Mouse (Mus musculus) cerebellum, adult 18-20 months (tissue): Measurements from ENCODE around the gene Prl8a6.

Experiments
- DNase-seq, 2 experiments: peaks; one replicate each; pipeline ENCODE4 v3.0.0; 2021

The Prl8a6 gene

DNA sequence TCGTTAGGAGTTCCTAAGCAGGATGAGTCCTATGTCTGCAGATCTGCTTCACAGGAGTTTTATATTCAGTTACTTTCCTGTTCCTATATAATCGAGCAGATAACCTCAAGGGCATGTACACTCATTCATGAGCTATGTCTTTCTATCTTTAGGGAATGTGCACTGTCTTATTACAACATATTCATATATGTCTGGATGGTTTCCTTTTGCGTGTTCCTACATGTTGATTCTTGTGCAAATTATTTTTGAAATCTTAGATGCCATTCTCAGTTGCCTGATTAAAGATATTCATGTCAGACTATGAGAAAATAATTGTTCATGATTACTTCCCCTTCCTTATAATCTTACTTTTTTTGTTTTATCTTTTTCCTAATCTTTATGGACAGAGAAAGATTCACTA is at the start of gene Prl8a6:
Gene Prl8a6 (minus strand): TSS at position 101 of the 400 bp plus-strand sequence.
- DNase-seq, result no peak

DNA sequence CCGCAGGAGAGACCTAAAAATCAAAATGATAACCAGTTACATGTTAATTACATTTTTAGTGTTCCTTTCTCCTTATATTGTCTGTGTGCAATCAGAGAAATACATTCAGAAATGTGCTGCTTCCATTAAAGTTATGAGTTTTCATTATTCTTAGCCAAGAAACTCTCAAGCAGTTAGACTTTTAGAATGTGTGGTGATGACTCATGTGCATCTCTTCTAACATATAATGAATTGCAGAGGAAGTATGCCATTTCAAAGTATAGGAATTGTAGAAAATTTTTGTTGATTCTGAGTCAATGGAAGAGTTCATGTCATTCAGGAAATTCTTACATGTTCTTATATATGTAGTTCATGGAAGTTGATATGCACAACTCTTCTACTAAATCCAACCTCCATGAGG is 5.3 kb downstream of the Prl8a6 start:
- DNase-seq, result no peak

DNA sequence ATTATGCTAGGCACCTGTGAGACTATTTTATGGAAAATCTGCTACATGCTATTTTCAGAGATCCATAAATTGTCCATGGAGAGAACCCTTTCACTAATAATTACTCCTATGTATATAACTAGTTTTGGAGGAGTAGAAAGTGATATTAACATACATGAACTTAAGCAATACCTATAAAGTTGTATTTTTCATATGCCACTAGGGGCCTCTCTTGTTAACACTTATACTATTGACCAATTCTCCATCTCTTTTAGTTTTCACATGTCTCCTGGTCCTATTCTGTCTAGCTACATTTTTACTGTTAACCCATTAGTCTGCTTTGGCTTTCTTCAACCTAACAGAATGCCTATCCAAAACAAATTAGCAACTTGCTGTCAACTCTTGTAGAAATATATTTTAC is 24.8 kb downstream of the Prl8a6 start:
- DNase-seq, result no peak

- DNase-seq, result peak; percentile 45 to 65
Measured at GRCm38 (mm10) chr13:27399061-27399724, 39.3 kb downstream of the Prl8a6 start.

DNA sequence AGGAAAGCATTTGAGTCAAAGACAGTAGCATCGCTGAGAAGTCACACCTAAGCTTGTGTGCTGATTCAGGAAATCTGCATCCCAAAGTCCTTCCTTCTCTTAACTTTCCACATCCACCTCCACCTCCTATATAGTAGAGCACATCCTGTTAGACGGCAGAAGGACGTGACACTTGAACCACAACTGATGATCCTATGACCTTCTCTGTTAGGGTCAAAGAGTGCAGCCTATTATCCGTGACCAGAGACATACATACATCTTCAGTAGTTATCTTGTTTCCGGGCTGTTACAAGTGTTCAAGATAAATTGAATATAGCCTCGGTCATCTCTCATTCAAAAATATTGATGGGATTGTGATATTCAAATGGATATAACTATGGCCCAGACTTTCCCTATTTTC is 47.7 kb downstream of the Prl8a6 start, which contains the start of gene Prl2b1:
Gene Prl2b1 (minus strand): TSS at position 101 of the 400 bp plus-strand sequence.
- no peak for DNase-seq
